Mouse (Mus musculus) stomach, embryonic 14.5 days (tissue): Measurements from ENCODE around the gene Nr2e1. TPM values are rescaled to one million over a fixed set of nuclear protein-coding genes. Genes with fewer than 3 reads are reported as not detected.

Source experiments
- ATAC-seq: fragments of 200-750 bp; cut with Nextera tagmentation; 2 replicates; pipeline ENCODE4 v1.8.0; 2017; ENCODE audit warnings: low read depth, moderate TSS enrichment; ENCODE audit not compliant: insufficient number of reproducible peaks, insufficient read depth, low FRiP score
- H3K27ac ChIP-seq: fragments of 300-500 bp; sonication (generic); 2 replicates; pipeline ENCODE4 v1.5.1; 2014; ENCODE audit warnings: mild to moderate bottlenecking, low read length, moderate library complexity, mixed read lengths
- H3K27me3 ChIP-seq: fragments of 300-500 bp; sonication (generic); 2 replicates; pipeline ENCODE4 v1.6.1; 2014; ENCODE audit warnings: low read length, control low read depth, mixed read lengths; ENCODE audit not compliant: control insufficient read depth, insufficient read depth
- H3K36me3 ChIP-seq: fragments of 300-500 bp; sonication (generic); 2 replicates; pipeline ENCODE4 v1.6.1; 2014; ENCODE audit warnings: mild to moderate bottlenecking, control low read depth, low read length, moderate library complexity, mixed read lengths; ENCODE audit not compliant: control insufficient read depth, insufficient read depth
- H3K4me1 ChIP-seq: fragments of 300-500 bp; sonication (generic); 2 replicates; pipeline ENCODE4 v1.6.1; 2014; ENCODE audit warnings: low read length, control low read depth, mixed read lengths; ENCODE audit not compliant: control insufficient read depth, insufficient read depth
- H3K4me2 ChIP-seq: fragments of 300-500 bp; sonication (generic); replicated peaks from 2 replicates; pipeline ENCODE4 v1.6.1; 2014; ENCODE audit warnings: low read depth, low read length, control low read depth
- H3K4me3 ChIP-seq: fragments of 300-500 bp; sonication (generic); 2 replicates; pipeline ENCODE4 v1.5.1; 2014; ENCODE audit warnings: low read depth, low read length, control low read depth
- H3K9ac ChIP-seq: fragments of 300-500 bp; sonication (generic); replicated peaks from 2 replicates; pipeline ENCODE4 v1.6.1; 2014; ENCODE audit warnings: low read depth, mild to moderate bottlenecking, control low read depth, low read length, moderate library complexity, mixed read lengths
- H3K9me3 ChIP-seq: fragments of 300-500 bp; sonication (generic); 2 replicates; pipeline ENCODE4 v1.6.1; 2016; ENCODE audit warnings: low read depth, low read length, control low read depth; ENCODE audit not compliant: control insufficient read depth
- WGBS: fragments of 180-500 bp; shearing (Covaris S2); extraction: QIAGEN DNeasy Blood & Tissue Kit; methylation state at CpG from one replicate; pipeline ENCODE4 v1.1.7; 2014; 5-methylcytosine and 5-hydroxymethylcytosine counted together
- polyA plus RNA-seq: library from polyadenylated mRNA; unstranded; fragments of >200 nt; fragmentation: Nextera tagmentation; extraction: Ambion mirVana; gene quantifications from 2 replicates; pipeline ENCODE4 v1.2.1, GENCODE M21; 2014

The Nr2e1 gene
- polyA plus RNA-seq, 1 experiment from 2014 or later: not detected

DNA sequence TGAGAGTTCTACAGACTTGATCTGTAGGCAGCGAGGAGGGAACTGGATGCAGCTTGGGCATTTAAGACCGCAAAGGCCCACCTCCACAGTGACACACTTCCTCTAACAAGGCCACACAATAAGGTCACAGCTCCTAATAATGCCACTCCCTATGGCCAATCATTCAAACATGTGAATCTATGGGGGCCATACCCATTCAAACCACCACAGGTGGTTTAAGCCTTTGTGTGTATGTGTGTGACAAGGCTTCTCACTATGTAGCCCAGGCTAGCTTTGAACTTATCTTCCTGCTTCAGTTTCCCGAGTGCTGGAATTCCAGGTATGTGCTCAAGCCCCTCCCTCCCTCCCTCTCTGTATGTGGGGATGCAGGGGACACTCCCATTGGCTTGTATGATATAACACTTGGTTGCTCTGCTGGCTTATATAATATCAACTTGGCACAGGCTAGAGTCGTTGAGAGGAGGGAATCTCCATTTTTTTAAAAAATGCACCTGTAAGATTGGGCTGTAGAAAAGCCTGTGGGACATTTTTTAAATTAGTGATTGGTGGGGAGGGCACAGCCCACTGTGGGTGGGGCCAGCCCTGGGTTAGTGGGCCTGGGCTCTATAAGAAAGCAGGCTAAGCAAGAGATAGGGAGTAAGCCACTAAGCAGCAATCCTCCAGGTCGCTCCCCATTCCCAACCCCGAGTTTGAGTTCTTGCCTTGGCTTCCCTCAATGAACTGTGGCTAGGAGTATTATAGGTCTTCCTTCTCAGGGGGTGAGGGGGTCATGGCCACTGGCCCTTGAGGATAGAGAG is 37.5 kb downstream of the Nr2e1 start:
- H3K4me3 ChIP-seq: no peak overlapping the region
- H3K9ac ChIP-seq: no peak overlapping the region
- H3K4me1 ChIP-seq: no peaks in the 10 kb centered on the region
- H3K4me2 ChIP-seq: no peak overlapping the region
- H3K27me3 ChIP-seq: no peaks in the 10 kb centered on the region
- no peak for ATAC-seq
- WGBS: 70% methylated on average over 6 of the region's 6 CpGs
- no peak overlapping the region for H3K27ac ChIP-seq
- H3K9me3 ChIP-seq: no peaks in the 10 kb centered on the region
- H3K36me3 ChIP-seq: no peaks in the 10 kb centered on the region

DNA sequence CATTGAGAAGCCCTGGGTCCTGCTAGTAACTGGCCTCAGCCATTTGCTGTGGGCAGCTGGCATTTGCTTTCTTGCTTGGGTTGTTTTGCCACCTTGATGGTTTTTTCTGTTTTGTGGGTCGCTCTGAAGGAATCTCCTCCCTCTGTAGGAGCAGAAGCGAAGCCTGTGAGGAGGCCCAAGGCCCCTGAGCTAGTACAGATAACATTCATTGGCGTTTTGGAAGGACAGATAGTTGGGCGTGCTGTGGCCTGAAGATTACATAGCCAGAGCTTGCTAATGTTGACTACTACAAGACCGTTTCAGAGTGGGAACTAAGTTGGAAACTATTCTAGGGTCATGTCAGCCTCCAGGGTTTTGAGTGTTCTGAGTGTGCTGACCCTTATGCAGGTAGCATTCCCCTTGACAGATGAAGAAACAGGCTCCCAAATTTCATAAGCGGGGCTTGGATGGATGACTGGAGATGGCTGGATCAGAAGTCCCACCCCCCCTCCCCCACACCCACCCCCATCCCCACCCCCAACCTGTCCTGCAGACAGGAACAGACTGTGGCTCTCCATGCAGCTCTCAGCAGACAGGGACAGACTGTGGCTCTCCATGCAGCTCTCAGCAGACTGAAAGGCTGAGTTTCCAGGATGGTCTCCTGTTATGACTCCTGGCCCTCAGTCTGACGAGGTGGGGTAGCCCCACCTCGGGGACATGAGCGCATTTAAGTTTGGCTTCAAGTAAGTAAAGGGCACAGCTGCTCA is 45.7 kb downstream of the Nr2e1 start:
- Histone ChIP-seq H3K4me3 (no peak overlapping the region), H3K36me3 (peaks cover 14% of the 10 kb centered on the region), H3K4me1 (no peaks in the 10 kb centered on the region), H3K9me3 (no peaks in the 10 kb centered on the region), H3K9ac (no peak overlapping the region), H3K27me3 (no peaks in the 10 kb centered on the region), H3K4me2 (no peak overlapping the region), H3K27ac (no peak overlapping the region)
- WGBS: 81% methylated on average over 9 of the region's 9 CpGs
- ATAC-seq: peak; percentile 65; the same call in 1 of the 2 replicates

DNA sequence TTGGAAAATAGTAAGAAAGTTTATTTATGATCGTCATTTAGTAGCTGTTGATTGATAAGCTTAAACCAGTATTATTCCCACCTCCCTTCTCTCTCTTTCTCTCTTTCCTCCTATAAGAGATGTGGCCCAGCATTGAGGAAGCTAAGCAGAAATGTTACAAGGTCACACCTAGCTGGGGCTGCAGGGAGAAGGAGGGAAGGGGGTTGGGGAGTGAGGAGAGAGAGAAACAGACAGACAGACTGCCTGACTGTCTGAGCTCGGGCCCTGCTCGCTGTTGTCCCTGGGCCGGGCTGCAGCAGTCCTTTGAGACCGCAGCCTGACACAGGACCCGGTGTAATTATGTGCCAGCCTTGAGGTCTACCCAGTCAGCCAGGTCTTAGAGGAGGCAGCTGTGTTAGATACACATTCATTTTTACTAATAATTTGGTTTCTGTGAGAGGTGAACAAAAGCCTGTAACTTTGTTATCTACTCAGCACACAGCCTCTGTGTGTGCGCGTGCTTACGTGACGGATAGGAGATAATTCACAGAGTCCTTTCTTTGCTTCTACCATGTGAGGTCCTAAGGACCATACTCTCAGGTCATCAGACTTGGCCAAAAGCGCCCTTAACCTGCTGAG is 49.5 kb downstream of the Nr2e1 start:
- H3K4me2 ChIP-seq: no peak overlapping the region
- H3K36me3 ChIP-seq: peaks cover 22% of the 10 kb centered on the region
- H3K9me3 ChIP-seq: no peaks in the 10 kb centered on the region
- ATAC-seq: no peak
- H3K4me1 ChIP-seq: no peaks in the 10 kb centered on the region
- no peak overlapping the region for H3K4me3 ChIP-seq
- no peak overlapping the region for H3K9ac ChIP-seq
- no peaks in the 10 kb centered on the region for H3K27me3 ChIP-seq
- no peak overlapping the region for H3K27ac ChIP-seq
- 84% methylated on average over 11 of the region's 11 CpGs for WGBS

DNA sequence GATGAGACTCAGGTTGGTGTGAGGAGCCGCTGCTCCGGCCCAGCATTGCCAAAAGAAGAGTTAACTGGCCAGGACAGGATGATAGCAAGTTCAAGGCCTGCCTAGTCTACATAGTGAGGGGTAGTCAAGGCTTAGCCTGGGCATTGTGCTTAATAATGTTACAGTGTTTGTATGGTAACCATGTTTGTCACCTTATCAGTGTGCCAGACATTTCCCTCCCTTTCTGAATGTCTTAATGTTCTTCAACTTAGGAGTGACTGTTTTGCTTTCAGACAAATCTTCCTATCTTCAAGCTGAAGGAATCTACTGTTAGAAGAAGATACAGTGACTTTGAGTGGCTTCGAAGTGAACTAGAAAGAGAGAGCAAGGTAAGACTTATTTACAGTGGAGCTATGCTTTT is 57.8 kb downstream of the Nr2e1 start:
- H3K9ac ChIP-seq: no peak overlapping the region
- no peak overlapping the region for H3K4me2 ChIP-seq
- 99% methylated on average over 3 of the region's 3 CpGs for WGBS
- peaks cover 35% of the 10 kb centered on the region for H3K36me3 ChIP-seq
- no peak overlapping the region for H3K27ac ChIP-seq
- no peak for ATAC-seq
- H3K9me3 ChIP-seq: no peaks in the 10 kb centered on the region
- no peak overlapping the region for H3K4me3 ChIP-seq
- H3K4me1 ChIP-seq: no peaks in the 10 kb centered on the region
- no peaks in the 10 kb centered on the region for H3K27me3 ChIP-seq

DNA sequence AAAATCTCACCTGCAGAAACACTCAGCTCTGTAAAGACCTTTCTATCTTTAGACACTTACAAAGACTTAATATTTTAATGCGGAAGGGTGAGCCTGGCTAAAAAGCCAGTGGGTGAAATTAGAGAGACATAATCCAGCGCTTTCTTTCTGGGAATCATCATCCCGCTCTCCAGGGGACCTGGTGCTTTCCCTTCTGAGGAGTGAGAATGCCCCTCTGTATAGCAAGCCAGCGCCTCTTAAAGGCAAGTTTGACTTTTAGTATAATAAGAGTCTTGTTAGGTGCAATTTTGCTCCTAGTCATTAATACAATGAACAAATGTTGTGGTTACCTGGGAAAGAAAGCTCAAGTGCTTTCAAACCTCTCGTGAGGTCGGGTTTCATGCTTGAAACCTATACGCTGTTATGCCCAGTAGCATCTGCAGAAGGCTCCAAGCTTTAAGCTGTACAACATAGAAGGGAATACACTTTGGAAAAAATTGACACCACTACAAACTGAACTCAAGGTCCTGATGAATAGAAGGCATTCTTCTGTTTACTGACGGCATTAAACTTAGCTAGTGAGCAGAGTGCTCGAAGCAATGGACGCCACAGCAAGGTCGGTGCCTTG is 59.8 kb downstream of the Nr2e1 start:
- Histone ChIP-seq H3K27me3 (no peaks in the 10 kb centered on the region), H3K4me1 (no peaks in the 10 kb centered on the region), H3K36me3 (peaks cover 31% of the 10 kb centered on the region), H3K27ac (no peak overlapping the region), H3K4me3 (no peak overlapping the region), H3K4me2 (no peak overlapping the region), H3K9me3 (no peaks in the 10 kb centered on the region), H3K9ac (no peak overlapping the region)
- ATAC-seq: no peak
- 66% methylated on average over 11 of the region's 11 CpGs for WGBS

DNA sequence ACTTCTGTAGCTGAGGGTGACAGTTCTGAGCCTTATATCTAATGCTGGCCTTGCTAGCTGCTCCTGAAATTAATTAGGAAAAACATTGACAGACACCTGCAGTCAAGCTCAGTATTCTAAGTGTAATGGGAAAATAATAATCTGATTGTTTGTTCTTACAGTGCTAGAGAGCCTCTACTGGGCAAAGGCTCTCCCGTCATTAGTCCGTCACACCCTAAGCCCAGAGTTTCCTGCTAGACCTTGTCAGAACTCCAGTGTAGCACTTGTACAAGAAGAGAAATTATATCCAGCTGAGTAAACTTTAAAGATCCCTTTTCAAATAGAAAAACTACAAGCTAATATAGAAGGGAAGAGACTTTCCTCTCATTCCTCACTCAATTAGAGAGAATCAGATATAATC is 60.5 kb downstream of the Nr2e1 start:
- Histone ChIP-seq H3K36me3 (peaks cover 24% of the 10 kb centered on the region), H3K4me3 (no peak overlapping the region), H3K9me3 (no peaks in the 10 kb centered on the region), H3K27ac (no peak overlapping the region), H3K4me1 (no peaks in the 10 kb centered on the region), H3K9ac (no peak overlapping the region), H3K4me2 (no peak overlapping the region), H3K27me3 (no peaks in the 10 kb centered on the region)
- WGBS: 35% methylated on average over 2 of the region's 2 CpGs
- ATAC-seq: peak; percentile 74; the same call in 1 of the 2 replicates

DNA sequence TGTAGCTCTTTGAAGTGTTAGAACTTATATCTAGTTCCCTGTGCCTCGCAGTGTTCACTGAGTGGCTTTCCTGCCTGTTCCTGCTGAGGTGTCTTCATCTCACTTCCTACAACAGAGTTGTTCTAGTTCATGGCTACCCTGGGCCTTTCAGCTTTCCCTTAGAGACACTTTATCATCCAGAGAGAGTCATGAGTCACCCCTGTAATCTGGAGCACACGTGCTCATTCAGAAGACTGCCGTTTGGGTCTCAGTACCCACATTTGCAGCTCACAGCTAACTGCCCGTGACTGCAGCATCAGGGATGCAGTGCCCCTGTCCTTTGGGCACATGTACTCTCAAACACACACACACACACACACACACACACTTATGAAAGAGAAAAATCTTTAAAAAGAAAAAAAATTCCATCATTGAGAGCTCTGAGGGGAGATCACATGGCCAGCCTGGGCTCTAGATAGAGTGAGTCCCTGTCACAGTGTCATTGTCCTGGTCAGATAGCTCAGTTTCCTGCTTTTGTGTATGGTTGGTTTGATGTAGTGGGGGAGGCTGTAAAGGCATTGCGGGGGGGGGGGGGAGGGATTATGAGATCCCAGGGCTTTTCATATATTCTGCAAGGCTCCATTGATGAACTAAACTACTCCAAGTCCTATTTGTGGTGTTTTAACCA is 62.0 kb downstream of the Nr2e1 start:
- Histone ChIP-seq H3K4me3 (no peak overlapping the region), H3K9me3 (no peaks in the 10 kb centered on the region), H3K4me1 (no peaks in the 10 kb centered on the region), H3K4me2 (no peak overlapping the region), H3K36me3 (peaks cover 13% of the 10 kb centered on the region), H3K27me3 (no peaks in the 10 kb centered on the region), H3K27ac (no peak overlapping the region), H3K9ac (no peak overlapping the region)
- WGBS: 64% methylated on average over 4 of the region's 5 CpGs
- ATAC-seq: no peak

DNA sequence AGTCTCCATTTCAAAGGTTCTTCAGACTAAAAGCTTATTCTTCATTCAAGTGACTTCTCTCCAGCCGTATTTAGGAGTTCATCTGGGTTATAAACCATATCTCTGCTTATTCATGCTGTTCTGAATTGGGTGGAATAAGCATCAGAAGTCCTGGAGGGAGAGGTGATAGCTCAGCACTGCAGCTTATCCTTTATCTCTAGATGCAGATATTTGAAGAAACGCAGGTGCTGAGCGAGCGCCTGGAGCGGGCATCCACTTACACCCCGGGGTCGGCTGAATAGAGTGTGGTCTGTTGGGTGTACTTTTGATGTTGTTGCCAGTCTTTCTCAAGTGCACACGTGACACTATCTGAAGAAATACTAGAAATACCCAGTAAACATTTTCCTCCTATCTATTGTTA is 65.1 kb downstream of the Nr2e1 start:
- no peaks in the 10 kb centered on the region for H3K4me1 ChIP-seq
- H3K4me2 ChIP-seq: no peak overlapping the region
- H3K9me3 ChIP-seq: no peaks in the 10 kb centered on the region
- no peak for ATAC-seq
- H3K36me3 ChIP-seq: no peaks in the 10 kb centered on the region
- H3K27me3 ChIP-seq: no peaks in the 10 kb centered on the region
- no peak overlapping the region for H3K4me3 ChIP-seq
- no peak overlapping the region for H3K27ac ChIP-seq
- H3K9ac ChIP-seq: no peak overlapping the region
- 85% methylated on average over 8 of the region's 8 CpGs for WGBS
